Mouse (Mus musculus) brown adipose tissue, adult 24 weeks (tissue): Measurements from ENCODE around the gene Synpo2. TPM values are rescaled to one million over a fixed set of nuclear protein-coding genes. Genes with fewer than 3 reads are reported as not detected.
A peak's percentile ranks its signal among the peaks of the same experiment; 100 is the strongest.

ENCODE experiments used
- H3K27ac ChIP-seq: fragments of 200-500 bp; replicated peaks from 2 replicates; pipeline ENCODE4 v1.5.1; 2012; ENCODE audit warnings: low read depth, mild to moderate bottlenecking, low read length
- H3K4me1 ChIP-seq: fragments of 200-500 bp; 2 replicates; pipeline ENCODE4 v1.6.1; 2012; ENCODE audit warnings: low read length, mixed read lengths; ENCODE audit not compliant: control insufficient read depth, insufficient read depth, insufficient read length
- H3K4me3 ChIP-seq: fragments of 200-500 bp; 2 replicates; pipeline ENCODE4 v1.5.1; 2012; ENCODE audit warnings: low read depth, mild to moderate bottlenecking, low read length, moderate library complexity; ENCODE audit not compliant: insufficient read depth
- polyA plus RNA-seq: library from polyadenylated mRNA; stranded (reverse); fragments of >200 nt; gene quantifications from 2 replicates; pipeline ENCODE4 v1.2.4, GENCODE M21; 2012; ENCODE audit not compliant: missing spikeins, insufficient read depth, insufficient read length

Synpo2 gene
- polyA plus RNA-seq, 1 experiment: 7.4 TPM

DNA sequence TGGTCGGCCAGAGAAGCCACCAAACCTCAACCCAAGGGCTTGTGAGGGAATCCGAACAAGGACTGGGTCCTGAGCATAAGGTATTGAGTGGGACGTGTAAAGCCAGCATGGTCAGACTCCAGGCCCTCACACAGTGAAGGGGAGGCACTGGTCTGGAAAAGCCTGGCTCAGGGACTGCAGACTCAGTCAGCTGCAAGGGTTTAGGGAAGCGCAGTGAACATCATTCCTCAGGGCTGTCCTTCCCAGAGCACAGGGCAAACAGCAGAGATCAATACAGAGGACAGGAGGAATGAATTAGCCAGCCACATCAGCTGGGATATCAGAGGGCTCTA is 72.8 kb downstream of the Synpo2 start:
- H3K27ac ChIP-seq: no peak overlapping the region
- no peaks in the 10 kb centered on the region; the same call in 1 of the 2 replicates for H3K4me1 ChIP-seq

DNA sequence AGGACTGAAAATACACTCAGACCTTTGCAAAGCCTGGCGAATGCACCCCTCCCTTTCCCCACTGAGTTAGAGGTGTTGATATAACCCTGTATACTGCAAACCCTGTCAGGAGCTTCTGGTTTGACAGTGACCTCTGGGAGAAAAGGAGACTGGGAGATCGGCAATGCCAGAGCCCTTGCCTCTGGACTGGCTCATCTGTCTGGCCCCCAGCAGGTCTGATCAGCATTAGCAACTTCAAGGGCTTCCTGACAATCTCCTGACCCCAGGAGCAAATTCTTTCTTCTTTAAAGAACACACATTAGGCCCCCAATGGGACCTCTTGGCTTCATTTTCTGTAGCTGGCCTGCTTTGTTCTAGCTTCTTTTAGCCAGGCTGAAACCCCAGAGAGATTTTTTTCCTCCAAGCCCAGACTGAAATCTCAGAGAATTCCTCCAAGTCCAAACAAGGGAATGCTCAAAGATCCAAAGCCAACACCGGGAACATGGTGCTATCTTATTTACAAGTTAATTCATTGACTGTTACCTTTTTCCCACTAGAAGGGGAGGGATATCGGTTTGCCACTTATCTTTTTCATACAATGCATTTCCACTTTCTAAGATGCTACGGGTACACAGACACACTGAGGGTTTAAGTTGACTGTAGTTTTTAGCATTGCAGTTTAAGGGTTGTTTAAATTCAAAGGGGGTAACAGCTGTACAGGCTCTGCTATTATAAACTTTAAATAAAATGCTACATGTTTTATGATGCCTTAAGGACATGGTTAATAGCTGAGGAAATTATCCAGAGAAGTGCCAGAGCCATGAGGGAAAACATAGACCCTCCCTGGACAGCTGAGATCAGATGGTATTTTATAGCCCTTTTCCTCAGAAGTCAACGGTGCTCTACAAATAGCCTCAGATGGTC is 73.4 kb downstream of the Synpo2 start:
- H3K4me1 ChIP-seq: no peaks in the 10 kb centered on the region; the same call in 1 of the 2 replicates
- H3K27ac ChIP-seq: 0 out of 2 replicates have a peak overlapping the region, but pooled peaks have one; percentile 10
- H3K4me3 ChIP-seq: no peak overlapping the region

More for the DNA sequence above, 72.8 kb downstream of the Synpo2 start:
- no peak overlapping the region for H3K4me3 ChIP-seq

DNA sequence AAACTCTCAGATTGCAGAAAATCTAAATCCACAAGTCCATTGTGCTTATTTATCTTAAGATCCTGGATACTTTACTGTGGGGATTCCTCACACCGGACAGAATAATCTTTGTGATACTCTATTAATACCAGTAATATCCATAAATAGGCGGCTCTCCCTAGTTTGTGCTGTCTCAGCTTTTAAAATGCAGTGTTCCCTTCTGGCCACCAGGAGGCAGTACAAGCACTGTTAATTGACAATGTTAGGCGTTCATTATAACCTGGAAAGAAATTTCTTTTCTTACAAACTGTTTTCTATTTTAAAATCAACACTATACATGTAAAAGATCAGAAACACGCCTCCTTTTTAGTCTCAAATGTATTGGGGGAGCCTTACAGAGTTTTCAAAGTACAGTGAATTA is 75.2 kb downstream of the Synpo2 start:
- H3K27ac ChIP-seq: no peak overlapping the region
- H3K4me3 ChIP-seq: no peak overlapping the region
- H3K4me1 ChIP-seq: no peaks in the 10 kb centered on the region; the same call in 1 of the 2 replicates

DNA sequence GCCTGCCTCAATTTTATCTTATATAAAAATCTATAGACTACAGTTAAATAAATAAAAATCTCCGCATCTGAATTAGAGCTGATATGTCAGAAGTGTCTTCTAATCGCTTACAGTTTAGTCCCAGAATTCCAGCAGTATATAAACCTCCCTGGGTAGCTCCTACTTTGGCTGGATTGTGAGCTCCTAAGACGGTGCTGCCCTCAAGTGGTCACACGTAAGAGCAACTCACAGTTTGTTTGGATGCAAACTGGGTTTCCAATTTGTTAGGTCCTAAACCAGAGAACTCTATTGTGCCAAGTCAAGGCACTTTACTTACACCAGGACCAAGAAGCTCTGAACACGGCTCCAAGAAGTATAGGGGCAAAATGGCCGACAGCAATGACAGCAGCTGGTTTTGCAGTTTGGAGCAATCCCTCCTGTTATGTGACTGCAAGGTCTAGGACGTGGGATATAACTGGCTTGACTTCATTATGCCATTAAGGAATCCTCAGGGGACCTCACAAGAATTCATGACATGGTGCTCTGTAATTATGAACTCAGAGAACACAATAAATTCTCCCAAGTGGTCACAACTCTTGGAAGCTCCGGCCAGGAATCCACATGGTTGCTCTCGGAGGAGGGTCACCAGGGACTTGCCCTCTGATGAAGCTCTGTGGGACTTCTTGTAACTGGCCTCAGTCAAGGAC is 76.7 kb downstream of the Synpo2 start:
- H3K4me3 ChIP-seq: no peak overlapping the region
- peak overlapping the region; percentile 69 for H3K27ac ChIP-seq
- H3K4me1 ChIP-seq: no peaks in the 10 kb centered on the region; the same call in 1 of the 2 replicates

DNA sequence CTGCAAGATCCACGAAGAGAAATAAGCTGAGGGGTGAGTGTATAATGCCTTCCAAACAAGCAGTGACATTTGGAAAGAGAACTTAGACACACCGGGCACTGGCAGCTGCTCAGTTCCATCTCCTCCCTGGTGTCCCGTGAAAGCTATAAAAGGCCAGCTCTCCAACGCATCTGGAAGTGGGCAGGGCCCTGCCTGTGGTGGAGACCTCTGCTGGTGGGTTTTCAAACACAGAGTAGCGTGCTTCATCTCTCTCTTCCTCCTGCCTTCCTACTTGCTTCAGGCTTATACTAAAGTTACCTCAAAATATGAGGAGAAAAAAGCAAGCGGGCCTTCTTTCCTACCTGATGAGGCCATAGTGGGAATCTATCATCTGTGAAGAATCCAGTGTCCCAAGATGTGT is 77.4 kb downstream of the Synpo2 start:
- Histone ChIP-seq H3K27ac (0 out of 2 replicates have a peak overlapping the region, but pooled peaks have one; percentile 21), H3K4me1 (no peaks in the 10 kb centered on the region; the same call in 1 of the 2 replicates), H3K4me3 (no peak overlapping the region)

DNA sequence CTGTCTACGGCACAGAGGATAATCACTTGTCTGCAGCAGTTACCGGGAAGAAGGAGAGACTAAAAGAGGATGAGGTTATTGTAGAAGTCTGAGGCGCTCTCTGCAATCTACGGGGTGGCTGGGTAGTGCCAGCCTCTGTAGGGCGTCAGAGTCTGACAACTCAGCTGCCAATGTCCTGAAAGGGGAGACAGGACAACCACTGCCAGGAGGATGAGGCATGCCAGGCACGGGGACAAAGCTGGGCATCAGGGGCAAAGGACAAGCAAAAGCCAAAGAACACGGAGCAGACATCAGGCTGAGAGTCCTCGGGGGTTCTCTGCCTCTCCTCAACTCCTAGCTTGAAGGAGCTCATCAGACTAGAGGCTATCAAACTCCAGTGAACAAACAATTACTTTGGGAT is 82.6 kb downstream of the Synpo2 start:
- Histone ChIP-seq H3K4me3 (no peak overlapping the region), H3K27ac (no peak overlapping the region)

DNA sequence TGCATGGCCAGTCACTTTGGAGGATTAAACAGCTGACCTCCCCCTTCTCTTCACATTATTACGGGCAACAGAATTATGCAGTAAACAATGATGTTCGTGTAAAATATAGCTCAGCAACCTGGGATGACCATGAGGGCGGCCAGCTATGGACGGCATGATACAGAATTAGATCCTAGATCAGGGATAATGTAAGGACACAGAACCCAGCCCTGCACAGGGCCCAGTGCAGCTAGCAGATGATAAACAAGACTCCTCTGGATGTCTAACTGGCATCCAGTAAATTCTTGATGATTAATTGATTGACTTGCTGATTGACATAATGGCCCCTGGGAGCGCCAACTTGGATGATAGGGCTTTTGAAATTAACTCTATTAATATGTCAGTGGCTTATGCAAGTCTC is 83.0 kb downstream of the Synpo2 start:
- Histone ChIP-seq H3K4me1 (no peaks in the 10 kb centered on the region; the same call in 1 of the 2 replicates), H3K4me3 (no peak overlapping the region), H3K27ac (no peak overlapping the region)

More for the DNA sequence above, 82.6 kb downstream of the Synpo2 start:
- H3K4me1 ChIP-seq: no peaks in the 10 kb centered on the region; the same call in 1 of the 2 replicates

DNA sequence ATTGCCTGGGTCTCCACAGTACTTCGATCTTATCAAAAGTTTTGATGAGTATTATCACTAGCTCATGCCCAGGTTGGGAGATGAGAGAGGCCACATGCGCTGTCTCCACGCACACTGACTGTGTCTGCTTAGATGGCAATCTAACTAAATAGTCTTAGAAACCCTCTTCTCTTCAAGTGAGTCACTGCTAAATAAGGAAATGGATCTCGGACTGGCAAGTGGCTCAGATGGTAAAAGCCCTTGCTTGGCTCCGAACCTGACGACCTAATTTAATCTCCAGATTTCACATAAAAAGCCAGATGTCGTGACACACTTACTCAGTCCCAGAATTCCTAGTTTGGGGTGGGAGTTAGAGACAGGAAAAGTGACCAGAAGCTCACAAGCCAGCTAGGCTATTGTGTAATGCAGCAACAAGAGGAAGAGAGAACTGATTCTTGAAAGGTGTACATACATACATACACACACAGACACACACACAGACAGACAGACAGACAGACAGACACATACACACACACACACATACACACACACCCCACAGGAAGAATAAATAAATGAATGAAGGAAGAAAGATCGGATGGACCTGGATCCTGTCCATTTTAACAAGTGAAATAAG is 85.3 kb downstream of the Synpo2 start:
- no peak overlapping the region for H3K27ac ChIP-seq
- H3K4me3 ChIP-seq: no peak overlapping the region
- H3K4me1 ChIP-seq: no peaks in the 10 kb centered on the region; the same call in 1 of the 2 replicates

DNA sequence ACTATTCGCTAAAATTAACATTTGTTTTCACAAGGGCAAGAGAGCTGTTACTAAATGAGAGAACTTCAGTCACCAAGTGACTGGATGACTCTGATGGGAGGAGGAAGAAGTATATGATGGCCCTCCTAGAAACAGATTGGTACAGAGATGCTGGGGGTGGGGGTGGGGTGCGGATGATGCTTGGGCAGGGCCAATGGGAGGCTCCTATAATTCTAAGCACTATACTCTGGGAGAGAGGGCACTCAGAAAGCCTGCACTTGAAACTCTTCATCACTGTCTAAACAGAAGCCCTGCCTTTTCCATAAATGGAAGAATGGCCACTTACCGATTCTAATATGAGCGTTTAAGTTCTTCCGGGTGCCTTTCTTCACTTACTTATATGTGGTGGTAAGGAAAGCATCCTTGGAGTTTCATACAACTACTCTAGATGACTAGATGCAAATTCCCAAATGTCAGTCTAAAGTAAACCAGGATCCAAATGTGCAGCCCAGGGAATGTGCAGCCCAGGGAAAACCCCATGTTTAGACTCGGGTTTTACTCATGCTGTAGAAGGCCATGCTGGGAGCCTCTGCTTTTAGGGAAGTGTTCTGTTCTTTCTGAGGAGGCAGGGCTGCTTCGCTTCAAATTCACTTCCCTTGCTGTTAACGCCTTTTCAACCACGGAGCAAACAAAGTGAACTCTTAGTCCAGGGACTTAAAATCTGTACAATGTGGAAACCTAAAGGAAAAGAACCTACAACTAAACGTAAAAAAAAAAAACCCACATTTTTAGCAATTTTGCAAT is 86.4 kb downstream of the Synpo2 start:
- no peaks in the 10 kb centered on the region; the same call in 1 of the 2 replicates for H3K4me1 ChIP-seq
- H3K27ac ChIP-seq: no peak overlapping the region
- no peak overlapping the region for H3K4me3 ChIP-seq

DNA sequence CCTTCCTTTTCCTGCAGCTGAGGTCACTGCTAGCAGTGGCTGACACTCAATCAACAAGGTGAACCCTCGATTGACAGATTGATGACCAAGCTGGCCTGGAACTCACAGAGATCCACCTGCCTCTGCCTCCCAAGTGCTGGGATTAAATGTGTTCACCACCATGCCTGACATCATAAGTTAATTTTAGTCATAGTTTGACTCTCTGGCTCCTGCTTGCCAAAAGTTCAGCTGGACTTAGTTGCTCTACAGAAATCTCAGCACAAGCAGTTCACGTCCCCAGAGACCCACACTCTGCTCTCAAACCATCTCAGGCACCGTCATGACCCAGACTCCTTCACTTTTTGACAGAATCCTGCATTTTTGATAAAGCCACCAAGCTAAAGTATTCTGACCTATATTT is 87.3 kb downstream of the Synpo2 start:
- Histone ChIP-seq H3K4me3 (no peak overlapping the region), H3K4me1 (no peaks in the 10 kb centered on the region; the same call in 1 of the 2 replicates), H3K27ac (no peak overlapping the region)

DNA sequence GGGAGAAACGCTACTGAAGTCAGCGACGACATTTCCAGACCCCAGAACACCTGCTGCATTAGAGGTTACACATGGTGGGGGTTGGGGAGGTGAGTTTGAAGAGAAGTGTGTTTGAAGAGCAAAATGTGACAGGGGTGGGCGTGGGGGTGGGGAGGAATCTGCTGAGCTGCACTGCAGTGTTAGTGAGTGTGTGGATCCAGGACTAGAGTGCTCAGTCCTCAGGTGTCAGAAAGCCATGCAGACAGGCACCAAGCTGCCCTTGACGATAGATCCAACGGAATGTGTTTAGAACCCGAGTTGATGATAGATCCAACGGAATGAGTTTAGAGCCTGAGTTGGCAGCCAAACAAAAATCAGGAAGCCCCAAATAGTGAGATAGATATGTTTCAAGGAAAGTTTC is 89.4 kb downstream of the Synpo2 start:
- Histone ChIP-seq H3K4me3 (no peak overlapping the region), H3K4me1 (no peaks in the 10 kb centered on the region; the same call in 1 of the 2 replicates), H3K27ac (no peak overlapping the region)

DNA sequence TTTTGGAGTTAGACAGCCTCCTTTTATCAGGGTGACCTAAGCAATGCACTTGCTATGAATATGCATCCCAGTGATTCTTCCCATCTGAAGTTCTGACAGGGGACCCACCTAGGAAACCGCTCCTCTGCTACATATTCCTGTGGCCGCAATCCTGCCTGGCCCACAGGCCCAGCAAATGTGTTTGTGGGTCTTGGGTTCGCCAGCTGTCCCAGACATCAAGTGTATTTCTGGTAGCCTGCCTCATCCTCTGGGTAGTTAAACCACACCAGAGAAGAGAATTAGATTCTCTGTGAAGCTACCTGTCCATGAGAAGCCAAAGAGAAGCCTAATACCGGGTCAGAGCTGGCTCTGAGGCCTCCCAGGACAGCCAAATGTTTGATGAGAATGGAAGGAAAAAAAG is 90.0 kb downstream of the Synpo2 start:
- H3K27ac ChIP-seq: no peak overlapping the region
- no peaks in the 10 kb centered on the region; the same call in 1 of the 2 replicates for H3K4me1 ChIP-seq
- no peak overlapping the region for H3K4me3 ChIP-seq

DNA sequence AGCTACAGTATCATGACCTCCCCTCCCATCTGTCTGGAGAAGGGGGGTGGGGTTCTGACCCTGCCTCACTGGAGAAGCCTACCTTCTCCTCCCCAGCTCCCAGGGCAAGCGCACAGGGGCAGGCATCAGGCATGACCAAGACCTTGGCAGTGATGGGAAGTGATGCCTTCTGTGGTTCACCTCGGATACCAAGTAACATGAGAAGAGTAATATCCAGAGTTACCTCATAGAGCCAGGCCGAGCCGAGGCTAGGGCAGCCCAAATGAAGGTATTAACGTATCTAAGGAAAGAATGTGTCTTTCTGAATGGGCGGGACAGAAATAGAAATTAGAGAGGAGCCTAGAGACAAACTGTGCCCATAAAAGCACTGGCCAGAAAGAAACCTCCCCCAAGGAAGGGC is 92.5 kb downstream of the Synpo2 start:
- Histone ChIP-seq H3K4me3 (no peak overlapping the region), H3K4me1 (peaks cover 7% of the 10 kb centered on the region), H3K27ac (no peak overlapping the region)

DNA sequence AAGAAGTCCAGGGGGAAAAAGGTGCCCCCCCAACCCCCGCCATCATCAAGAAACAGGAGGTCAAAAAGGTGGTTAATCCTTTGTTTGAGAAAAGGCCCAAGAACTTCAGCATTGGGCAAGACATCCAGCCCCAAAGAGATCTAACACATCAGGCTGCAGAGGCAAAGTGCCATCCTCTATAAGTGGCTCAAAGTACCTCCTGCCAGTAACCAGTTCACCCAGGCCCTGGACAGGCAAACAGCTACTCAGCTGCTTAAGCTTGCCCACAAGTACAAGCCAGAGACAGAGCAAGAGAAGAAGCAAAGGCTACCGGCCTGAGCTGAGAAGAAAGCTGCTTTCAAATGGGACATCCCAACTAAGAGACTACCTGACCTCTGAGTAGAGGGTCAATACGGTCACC is 93.7 kb downstream of the Synpo2 start:
- no peak overlapping the region for H3K27ac ChIP-seq
- H3K4me3 ChIP-seq: no peak overlapping the region
- H3K4me1 ChIP-seq: peaks cover 7% of the 10 kb centered on the region
